ENCODE assay signal across 14 mouse cellular contexts in genomic region chr13:112024667-112025585, GRCm38 (mm10).
DNase-seq lines count a peak whose midpoint lies in the region; ATAC-seq and TF ChIP-seq lines count a peak whose summit lies in the region.
"Had no signal": no experiment of that assay in that cellular context is flagged by ENCODE, and none has a peak within 500 bp of the region (broad histone marks: within the 10 kb centered on the region; RNA-seq: fewer than 3 reads in every experiment).

No protein-coding gene starts in this region.

- DNase-seq in gastrocnemius, adult 2 months: no peak
- no peak for DNase-seq in gastrocnemius, postnatal 36 days
- no peak for DNase-seq in lung, postnatal 25 days (ENCODE audit: low spot score)
- DNase-seq in liver, embryonic 13.5 days: peak; percentile 66
- no peak for DNase-seq in cerebellum, adult 11-12 months
- no peak for DNase-seq in MN1 (ENCODE audit: low spot score)
- DNase-seq: gastrocnemius, postnatal 10 days; layer of hippocampus, adult 9-11 months; midbrain, embryonic 14.5 days had no signal

- ATAC-seq in lung, embryonic 15.5 days (ENCODE audit: borderline replicate concordance, extremely low read depth, low FRiP score, low TSS enrichment): no peak
- peak; percentile 96 for ATAC-seq in liver, embryonic 13.5 days (ENCODE audit: low read depth)
- ATAC-seq in stomach, embryonic 15.5 days (ENCODE audit: insufficient read depth, low FRiP score, low read depth): peak; percentile 74; the same call in 1 of the 2 replicates

- no peak overlapping the region for H3K4me3 ChIP-seq in gastrocnemius, adult 2 months
- no peak overlapping the region for H3K4me3 ChIP-seq in lung, embryonic 15.5 days
- H3K4me3 ChIP-seq in liver, embryonic 13.5 days (replicated peaks): no peak overlapping the region
- H3K4me3 ChIP-seq in stomach, embryonic 15.5 days (replicated peaks): no peak overlapping the region
- H3K4me3 ChIP-seq: forebrain, embryonic 10.5 days; hindbrain, embryonic 15.5 days; limb, embryonic 12.5 days had no signal

- 69% methylated on average over 15 of the region's 15 CpGs for WGBS in lung, embryonic 15.5 days
- WGBS in liver, embryonic 13.5 days (ENCODE audit: insufficient replicate concordance): 66% methylated on average over 15 of the region's 15 CpGs
- WGBS in stomach, embryonic 15.5 days: 77% methylated on average over 15 of the region's 15 CpGs

- H3K4me1 ChIP-seq in lung, embryonic 15.5 days: peaks cover 19% of the 10 kb centered on the region
- H3K4me1 ChIP-seq in liver, embryonic 13.5 days (replicated peaks): peaks cover 32% of the 10 kb centered on the region
- no peaks in the 10 kb centered on the region for H3K4me1 ChIP-seq in stomach, embryonic 15.5 days

- no peaks in the 10 kb centered on the region for H3K27me3 ChIP-seq in lung, embryonic 15.5 days
- peaks cover 16% of the 10 kb centered on the region for H3K27me3 ChIP-seq in liver, embryonic 13.5 days
- H3K27me3 ChIP-seq in stomach, embryonic 15.5 days (replicated peaks): no peaks in the 10 kb centered on the region
- H3K27me3 ChIP-seq: hindbrain, embryonic 15.5 days had no signal

- no peaks in the 10 kb centered on the region for H3K9me3 ChIP-seq in lung, embryonic 15.5 days
- H3K9me3 ChIP-seq in liver, embryonic 13.5 days (replicated peaks): no peaks in the 10 kb centered on the region
- H3K9me3 ChIP-seq in stomach, embryonic 15.5 days: no peaks in the 10 kb centered on the region
- H3K9me3 ChIP-seq: forebrain, embryonic 10.5 days; hindbrain, embryonic 15.5 days; limb, embryonic 12.5 days had no signal

- no peak overlapping the region for H3K9ac ChIP-seq in lung, embryonic 15.5 days
- peak overlapping the region; percentile 34 for H3K9ac ChIP-seq in liver, embryonic 13.5 days
- H3K9ac ChIP-seq in stomach, embryonic 15.5 days: no peak overlapping the region
- H3K9ac ChIP-seq: hindbrain, embryonic 15.5 days; limb, embryonic 12.5 days had no signal

- no peak overlapping the region for H3K4me2 ChIP-seq in lung, embryonic 15.5 days
- H3K4me2 ChIP-seq in liver, embryonic 13.5 days: peak overlapping the region; percentile 32
- no peak overlapping the region for H3K4me2 ChIP-seq in stomach, embryonic 15.5 days
- H3K4me2 ChIP-seq: hindbrain, embryonic 15.5 days; limb, embryonic 12.5 days had no signal

- intact Hi-C loops in gastrocnemius, adult 2 months (cut with DNase I): no loop called here
- intact Hi-C loops in gastrocnemius, postnatal 36 days (cut with DNase I): no loop called here

- no peaks in the 10 kb centered on the region for H3K36me3 ChIP-seq in lung, embryonic 15.5 days
- H3K36me3 ChIP-seq in liver, embryonic 13.5 days: no peaks in the 10 kb centered on the region
- no peaks in the 10 kb centered on the region for H3K36me3 ChIP-seq in stomach, embryonic 15.5 days
- H3K36me3 ChIP-seq: forebrain, embryonic 10.5 days; hindbrain, embryonic 15.5 days; limb, embryonic 12.5 days had no signal

- H3K27ac ChIP-seq in gastrocnemius, adult 2 months: peak overlapping the region; percentile 46; the same call in 1 of the 2 replicates
- H3K27ac ChIP-seq in lung, embryonic 15.5 days: peak overlapping the region; percentile 80
- H3K27ac ChIP-seq in liver, embryonic 13.5 days: peak overlapping the region; percentile 83
- 0 out of 2 replicates have a peak overlapping the region, but pooled peaks have one; percentile 36 for H3K27ac ChIP-seq in stomach, embryonic 15.5 days
- H3K27ac ChIP-seq: forebrain, embryonic 10.5 days; hindbrain, embryonic 15.5 days; limb, embryonic 12.5 days had no signal

- no peak for TF ChIP-seq CTCF in gastrocnemius, adult 2 months (IDR thresholded peaks at IDR 0.05)
